Mouse (Mus musculus): ENCODE results near the gene Mfn1.

Mfn1 gene

DNA sequence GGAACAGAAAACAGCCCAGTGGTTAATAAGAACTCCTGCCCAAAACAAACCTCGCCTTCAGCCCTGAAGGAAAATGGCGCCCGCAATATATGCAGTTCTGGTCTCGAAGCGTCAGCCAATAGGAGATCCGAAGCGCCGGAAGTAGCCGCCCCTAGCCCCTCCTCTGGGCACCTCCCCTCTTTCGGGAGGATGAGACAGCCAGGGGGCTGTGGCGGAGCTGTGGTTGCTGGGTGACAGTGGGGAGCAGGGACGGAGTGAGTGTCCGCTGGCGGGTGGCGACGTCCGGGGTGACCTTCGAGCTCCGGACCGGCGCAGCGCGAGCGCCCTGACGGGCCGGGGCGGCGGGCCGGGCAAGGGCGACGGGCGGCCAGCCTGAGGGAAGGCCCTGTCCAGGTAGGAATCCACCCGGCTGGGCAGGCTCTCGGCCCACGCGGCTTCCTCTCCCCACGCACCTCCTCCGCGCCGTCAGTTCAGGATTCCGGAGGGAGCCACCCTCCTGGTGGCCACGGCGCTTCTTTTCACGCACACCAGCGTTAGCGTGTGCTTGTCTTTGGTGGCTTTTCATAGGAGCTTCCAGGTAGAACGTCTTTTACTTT is at the start of gene Mfn1:
Mfn1 (plus strand) TSS at position 163 of the 596 bp plus-strand sequence.
- peak; percentile 93 for DNase-seq

DNA sequence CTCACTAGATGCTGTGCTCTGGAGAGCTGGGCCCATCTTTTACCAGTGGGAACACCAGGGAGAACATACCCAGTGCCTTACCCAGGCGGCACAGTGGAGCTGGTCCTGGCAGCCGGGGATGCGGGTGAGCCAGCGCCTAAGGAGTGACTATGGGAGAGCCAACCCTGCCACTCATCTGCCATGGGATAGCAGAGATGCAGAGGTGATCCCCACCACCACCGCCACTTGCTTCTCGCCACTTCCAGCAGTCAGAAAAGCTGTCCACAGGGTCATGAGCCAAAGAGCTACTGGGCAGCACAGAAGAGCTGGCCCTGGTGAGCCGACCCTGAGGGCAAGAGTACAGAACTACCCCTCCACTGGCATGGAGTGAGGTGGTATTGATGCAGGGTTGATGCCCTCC is 49.3 kb upstream of the Mfn1 start:
- no peak for DNase-seq

DNA sequence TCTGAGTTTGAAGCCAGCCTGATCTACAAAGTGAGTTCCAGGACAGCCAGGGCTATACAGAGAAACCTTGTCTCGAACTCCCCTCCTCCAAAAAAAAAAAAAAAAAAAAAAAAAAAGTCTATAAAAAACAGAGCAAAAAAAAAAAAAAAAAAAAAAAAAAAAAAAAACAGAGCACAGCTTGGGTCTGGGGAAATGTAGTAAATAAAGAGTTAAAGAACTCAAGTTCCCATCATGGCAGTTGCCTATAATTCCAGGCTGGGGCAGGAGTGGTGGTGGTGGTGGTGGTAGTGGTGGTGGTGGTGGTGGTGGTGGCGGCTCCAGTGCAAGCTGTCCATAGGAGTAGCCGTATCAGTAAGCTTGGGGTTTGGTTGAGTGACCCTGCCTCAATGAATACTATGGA is 46.2 kb upstream of the Mfn1 start:
- no peak for DNase-seq

DNA sequence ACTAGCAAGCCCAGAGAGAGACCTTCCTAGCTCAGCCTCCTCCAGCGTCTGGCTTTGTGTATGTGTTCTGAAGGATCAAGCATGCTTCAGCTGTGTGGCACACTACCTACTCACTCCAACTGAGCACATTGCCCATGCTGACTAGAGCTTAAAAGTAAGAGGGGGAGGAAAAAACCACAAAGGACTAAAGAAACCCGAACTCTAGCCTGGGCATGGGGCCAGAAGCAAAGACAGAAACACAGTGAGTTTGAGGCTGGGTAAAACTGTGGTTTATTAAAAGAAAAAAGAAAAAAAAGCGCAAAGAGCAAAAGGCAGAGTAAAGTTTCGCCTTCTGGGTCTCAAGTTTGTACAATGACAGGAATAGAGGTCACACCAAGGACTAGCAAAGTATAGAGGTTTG is 42.7 kb upstream of the Mfn1 start:
- no peak for DNase-seq

DNA sequence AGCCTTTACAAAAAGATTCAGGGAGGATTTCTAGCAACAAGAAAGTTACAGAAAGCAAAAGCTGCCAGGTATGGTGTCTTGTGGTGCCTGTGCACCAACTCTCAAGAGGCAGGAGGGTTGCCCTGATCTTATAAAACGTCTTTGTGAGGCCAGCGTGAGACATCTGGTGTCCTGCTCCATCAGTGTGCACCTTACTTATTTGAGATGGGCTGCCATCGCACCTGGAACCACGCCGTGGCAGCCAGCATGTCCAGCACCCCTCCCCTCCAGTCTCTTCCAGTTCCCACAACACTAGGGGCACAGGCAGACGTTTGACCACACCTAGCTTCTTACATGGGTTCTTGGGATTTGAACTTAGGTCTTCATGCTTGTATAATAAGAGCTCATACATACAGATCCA is 41.1 kb upstream of the Mfn1 start:
- DNase-seq = no peak

DNA sequence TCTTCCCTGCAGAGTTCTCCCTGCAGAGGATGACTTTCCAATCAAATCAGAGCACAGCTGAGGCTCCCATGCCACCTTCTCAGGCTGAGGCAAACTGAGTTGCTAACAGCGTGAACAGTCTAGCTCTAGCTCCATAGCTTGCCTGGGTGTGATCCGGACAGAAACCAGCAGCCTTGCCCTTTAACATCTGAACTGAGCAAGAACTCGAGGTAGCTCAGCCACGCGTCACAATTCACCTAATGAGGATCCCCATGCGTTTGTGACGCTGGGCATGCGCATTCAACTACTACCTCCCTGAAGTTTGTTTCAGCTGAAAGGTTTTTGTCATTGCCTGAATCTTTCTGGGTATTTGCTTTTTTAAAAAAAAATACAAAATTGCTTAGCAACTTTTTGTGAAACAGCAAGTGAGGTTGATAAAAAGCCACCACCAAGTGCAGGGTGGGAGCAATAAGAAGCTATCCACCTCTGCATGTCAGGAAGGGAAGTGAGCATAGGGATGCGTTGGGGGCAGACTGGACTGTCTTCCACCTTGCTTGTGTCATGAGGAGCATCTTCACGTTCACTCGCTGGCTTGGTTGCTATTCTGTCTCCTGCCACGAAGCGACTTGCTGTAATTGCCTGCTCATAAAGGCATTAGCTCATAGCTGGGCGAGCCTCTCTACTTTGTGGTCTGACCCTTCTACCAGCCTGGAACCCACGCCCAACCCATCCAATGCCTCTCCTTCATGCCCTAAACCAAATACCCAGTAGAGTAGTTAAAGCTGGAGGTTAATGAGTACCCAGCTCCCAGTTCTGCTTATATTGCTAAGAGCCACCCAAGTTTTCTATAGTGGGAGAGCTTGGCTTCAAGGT is 39.0 kb upstream of the Mfn1 start:
- DNase-seq = no peak

DNA sequence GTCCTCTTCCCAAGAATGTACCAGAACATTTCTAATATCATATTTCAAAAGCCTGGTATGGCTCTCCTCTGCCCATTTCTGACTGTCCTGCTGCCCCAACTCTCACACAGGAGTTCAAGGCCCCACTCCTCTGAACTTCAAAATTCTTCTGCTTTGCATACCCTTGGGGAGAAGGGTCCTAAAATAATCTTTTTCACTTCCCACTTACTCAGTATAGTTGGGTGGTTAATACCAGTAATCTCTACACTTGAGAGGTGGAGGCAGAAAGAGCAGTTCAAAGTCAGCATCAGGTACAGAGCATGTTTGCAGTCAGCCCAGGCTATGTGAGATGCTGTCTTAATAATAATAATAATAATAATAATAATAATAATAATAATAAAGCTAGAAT is 38.3 kb upstream of the Mfn1 start:
- DNase-seq = no peak

DNA sequence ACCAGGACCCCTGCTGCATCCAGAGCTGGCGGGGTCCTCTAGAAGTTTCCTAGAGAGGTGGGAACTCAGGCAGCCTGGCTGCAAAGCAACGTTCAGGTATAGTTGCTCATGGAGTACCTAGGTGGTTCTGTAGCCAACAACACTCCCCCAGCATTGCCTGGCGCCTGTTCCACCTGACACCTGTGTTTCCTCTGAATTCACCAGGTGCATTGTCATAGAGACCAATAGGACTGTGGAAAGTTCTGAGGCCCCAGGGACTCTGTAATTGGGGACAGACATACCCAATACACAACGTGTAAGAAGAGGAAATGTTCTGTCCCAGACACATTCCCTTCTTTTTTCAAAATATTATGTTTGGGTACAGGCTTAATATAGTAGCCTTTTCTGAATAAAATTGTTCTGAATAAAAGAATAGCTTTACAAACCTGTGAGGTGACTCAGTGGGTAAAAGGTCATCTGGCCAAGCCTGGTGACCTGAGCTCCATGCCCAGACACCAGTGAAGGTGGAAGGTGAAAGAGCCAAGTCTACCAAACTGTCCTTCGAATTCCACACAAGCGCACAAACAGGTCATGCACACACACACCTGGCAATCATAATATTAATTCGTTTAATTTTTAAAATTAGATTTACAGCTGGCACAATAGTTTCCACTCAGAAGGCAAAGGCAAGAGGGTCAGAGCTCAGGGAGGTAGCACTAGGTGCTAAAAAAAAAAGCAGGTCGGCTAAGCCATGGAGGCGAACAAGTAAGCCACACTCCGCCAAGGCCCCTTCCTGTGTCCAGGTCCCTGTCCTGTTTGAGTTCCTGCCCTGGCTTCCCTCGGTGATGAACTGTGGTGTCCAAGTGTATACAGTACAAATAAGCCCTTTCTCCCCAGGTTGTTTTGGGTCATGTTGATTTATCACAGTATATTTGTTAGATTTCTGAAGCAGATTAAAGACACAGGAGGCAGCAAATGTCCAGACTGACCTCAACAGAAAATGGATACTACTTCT is 36.9 kb upstream of the Mfn1 start, which contains the start of gene Kcnmb3:
Kcnmb3 (minus strand) TSS at position 135 of the 994 bp plus-strand sequence.
- DNase-seq = no peak

DNA sequence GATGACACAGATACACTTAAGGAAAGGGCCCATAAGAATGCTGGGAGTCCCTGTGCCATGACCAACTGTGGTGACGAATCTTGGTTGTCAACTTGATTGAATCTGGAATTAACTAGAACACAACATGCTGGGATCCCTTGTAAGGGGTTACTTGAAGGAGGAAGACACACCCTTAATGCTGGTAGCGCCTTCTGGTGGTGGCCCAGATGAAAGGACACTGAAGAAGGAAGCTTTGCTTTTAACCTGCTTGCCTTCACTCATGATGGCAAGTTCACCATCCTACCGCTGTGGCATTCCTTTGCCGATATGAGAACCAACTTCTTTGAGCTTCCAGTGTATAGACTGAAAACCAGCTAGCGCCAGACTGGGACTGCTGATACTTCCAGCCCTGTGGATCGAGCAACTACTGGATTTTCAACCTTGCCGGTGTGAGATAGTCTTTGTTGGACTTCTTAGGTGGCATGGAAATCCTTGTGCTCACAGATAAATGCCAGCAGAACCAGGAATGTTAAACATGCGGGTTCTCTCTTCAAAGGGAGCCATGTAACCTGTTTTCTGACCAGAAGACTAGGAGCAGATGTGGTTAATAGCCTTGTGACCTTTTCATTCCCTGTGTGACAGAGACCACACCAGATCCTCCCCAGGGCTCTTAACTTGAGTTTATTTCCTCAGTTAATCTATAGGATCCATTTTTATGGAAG is 34.7 kb upstream of the Mfn1 start:
- no peak for DNase-seq

DNA sequence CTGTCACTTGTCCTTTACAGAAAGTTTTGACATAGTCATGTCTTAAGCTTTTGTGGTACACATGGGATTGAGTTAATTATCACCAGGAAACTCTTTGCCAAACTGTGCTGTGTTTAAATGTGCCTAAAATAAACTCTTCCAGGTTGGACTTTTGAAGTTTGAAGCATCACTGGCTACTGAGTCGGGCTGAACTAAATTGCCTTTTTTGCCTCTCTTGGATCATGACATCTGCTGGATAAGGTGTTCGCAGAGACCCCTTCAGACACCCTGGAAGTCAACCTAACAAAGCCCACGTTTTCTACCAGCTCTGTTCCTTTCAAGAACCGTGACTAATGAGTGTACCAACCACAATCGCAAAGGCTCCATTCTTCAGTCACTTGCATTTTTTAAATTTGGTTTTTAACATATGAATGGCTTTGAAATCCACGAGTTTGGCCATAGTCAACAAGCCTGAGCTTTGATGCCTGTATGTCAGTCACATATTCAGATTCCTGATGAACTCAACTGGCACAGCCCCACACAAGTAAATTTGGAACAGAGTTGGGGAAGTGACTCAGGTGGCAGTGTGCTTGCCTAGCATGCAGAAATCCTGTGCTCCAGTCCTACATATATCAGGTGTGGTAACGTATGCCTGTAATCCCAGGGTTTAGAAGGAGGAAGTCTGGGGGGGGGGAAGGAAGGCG is 34.0 kb upstream of the Mfn1 start:
- no peak for DNase-seq

DNA sequence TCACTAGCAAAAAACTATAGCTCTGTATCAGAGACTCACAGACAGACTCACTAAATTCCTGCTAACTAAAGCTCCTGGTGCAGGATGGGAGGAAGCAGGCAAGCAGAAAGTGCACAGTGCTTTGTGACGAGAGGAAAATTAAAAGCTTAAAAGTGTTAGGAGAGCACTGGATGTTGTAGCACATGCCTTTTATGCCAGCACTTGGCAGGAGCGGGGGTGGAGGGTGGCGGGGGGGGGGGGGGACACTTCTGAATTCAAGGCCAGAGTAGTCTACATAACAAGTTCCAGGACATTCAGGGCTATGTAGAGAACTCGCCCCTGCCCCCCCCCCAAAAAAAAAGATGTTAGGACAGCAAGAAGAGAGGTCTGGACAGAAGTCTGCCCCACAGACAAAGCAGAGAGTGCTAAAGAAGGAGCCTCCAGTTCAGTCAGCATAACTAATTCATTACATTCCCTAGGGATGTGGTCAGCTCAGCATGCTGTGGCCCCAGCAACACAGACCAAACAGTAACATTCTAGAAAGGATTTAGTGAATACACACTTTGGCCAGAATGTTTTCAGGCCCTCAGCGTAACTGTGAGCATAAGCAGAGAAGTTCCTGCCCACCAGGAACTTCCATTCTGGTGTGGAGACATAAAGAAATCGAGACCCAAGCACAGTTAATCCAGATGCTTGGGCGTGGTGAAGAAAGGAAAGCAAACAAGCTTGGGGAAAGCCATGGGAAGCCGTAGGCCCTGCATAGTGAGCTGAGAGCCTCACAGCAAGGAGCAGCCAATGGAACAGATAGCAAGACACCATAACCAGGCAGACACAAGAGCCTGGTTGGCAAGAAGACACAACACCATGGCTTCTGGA is 33.2 kb upstream of the Mfn1 start:
- no peak for DNase-seq

DNA sequence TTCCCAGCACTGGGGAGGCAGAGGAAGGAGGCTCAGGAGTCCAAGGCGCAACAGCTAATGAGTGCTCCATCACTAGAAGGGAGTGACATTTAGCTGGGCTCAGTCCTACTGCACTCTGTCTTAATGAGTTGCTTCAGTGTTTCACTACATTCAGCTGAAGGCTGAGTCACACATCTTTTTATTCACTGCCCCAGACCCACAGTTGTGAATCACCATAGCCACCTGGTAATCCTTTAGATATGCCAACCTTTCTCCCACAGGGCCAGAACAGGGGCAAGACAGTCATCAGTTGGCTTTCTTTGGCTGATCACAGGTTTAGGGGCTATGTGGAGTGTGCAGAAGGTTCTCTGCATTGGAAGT is 32.6 kb upstream of the Mfn1 start:
- no peak for DNase-seq

DNA sequence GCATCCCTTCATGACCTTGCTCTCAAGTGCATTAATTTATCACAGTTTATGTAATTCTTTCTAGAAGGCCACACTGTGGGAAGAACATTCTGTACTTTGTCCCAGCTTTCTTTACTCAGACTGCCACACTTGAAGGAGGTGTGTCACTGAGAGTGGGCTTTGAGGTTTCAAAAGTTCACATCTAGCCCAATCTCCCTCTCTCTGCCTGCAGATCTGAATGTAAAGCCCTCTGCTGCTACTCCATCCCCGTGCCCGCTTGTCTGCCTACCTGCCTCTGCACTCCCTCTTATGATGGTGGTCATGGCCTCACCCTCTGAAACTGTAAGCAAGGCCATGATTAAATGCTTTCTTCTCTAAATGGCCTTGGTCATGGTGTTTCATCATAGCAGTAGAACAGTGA is 28.9 kb upstream of the Mfn1 start:
- DNase-seq = no peak

DNA sequence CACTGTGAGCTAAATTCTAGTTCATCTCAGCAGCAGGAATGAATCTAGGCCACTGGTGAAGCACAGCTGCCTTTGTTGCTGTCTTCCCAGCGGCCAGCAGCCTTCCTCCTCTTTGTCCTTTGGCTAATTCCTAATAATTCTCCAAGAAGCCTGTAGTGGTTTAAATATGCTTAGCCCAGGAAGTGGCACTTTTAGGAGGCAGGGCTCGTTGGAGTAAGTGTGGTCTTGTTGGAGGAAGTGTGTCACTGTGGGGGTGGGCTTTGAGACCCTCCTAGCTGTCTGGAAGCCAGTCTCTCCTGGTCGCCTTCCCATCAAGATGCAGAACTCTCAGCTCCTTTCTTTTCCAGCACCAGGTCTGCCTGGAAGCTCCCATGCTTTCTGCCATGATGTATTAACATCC is 23.4 kb upstream of the Mfn1 start:
- no peak for DNase-seq

DNA sequence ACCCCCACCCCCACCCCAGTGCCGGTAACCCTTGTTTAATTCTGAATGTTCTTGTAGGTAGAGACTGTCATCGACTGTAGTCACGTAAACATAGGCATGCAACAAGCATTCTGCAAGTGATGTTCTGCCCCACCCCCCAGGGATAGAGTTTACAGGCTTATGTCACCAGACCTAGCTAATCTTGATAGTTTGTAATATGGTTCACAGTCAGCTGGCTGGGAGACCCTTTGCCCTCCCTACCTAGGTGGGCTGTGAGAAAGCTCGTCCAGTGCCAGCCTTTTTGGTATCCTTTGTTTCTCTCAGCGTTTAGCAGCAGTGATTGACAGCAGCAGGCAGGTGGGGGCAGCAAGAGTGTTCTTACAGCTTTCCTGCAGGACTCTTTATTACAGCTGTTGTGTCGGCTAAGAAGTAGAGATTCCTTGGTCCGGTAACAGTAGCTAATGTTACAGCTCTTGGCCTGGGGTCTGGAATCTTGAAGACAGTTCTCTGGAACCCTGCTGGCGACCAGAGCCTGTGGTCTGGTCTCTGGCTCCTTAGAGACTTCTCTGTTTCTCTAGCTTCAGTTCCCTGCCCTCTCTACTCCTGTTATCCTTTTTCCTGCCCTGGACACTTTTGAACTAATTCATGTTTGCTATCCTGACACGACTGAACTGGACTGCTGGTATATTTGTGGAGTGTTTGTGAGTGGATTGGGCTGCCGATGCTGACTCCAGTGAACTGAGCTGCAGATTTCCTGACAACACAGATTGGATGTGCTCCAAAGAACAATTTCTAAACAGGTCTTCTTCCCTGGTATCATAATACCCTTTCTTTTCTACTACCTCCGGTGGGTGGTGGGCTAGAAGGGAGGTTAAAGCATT is 22.7 kb upstream of the Mfn1 start:
- no peak for DNase-seq

DNA sequence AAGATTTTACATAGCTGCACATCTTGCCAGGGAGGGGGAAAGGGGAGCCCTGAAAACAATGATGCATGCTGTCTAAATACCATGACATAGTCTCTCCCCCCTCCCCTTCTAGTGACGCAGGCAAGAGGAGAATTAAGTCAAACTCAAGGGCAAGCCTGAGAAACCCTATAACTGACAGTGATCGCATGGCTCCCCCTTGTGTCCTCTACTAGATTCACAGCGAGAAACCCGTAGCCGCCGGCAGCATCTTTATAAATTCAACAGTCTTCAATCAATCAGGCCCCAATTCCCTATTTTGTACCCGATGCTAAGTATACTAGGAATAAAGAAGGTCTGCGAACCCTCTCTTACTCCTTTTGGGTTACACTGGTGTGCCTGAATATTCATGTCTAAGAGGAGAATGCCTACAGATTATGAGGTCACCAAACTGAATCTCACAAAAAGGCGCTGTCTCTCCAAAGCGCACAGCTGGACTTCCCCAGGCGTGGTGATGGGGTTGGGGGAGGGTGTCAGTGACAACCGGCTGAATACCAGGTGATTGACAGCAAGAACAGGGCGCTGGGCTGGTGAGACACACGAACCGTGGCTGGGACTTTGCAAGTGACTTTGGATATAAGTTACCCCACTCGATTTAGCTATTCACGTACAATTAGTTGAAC is 20.5 kb upstream of the Mfn1 start:
- DNase-seq = peak; percentile 83

DNA sequence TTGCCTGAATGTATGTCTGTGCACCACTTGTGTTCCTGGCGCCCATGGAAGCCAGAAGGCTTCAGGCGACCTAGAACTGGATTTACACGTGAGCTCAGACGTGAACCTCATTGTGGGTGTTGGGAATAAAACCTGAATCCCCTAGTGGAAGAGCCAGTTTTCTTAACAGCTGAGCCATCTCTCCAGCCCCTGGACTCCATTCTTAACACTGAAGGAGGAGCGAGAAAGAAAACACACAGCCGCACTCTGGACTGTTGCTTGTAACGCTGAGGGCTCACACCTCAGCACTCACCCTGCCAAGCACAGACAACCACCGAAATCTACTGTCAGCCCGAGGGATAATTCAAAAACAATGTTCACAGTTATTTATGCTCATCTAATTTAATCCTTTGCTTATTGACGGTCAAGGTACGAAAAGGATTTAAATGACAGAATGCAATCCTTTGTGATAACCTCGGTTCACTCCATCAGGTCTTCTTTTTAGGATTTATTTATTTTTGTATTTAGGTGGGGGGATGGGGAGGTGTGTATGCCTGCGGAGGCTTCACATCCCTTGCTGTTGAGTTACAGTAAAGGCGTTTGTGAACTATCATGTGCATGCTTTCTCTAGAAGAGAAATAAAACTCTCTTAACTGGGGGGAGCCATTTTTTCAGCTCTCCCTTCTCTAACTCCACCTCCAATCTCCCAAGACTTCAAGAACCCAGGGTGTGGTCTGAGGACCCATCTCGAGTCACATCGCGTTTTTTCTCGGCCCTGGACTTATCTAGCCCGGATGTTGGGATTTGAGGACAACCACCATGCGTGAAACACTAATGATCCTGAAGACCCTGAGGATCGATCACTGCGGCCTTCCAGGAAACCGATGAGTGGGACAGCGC is 19.5 kb upstream of the Mfn1 start, which contains the start of gene Zfp639:
Zfp639 (plus strand) TSS at position 764 of the 879 bp plus-strand sequence.
- no peak for DNase-seq
